Mouse (Mus musculus) forebrain, embryonic 10.5 days (tissue): ENCODE measurements at regions not wholly inside any gene's neighbourhood (a gene's known extent, or its start where the extent isn't known, plus 50 kb on each side); places are given as distances from the start of the nearest gene placed in this dataset.

Experiments used
- DNase-seq: peaks from one replicate; pipeline ENCODE4 v3.0.0-alpha.2; 2017; ENCODE audit warnings: low spot score; ENCODE audit errors: extremely low spot score
- H3K27ac ChIP-seq: fragments of 300-500 bp; sonication (generic); 2 replicates; pipeline ENCODE4 v1.5.1; 2016; ENCODE audit warnings: mild to moderate bottlenecking
- H3K27me3 ChIP-seq: fragments of 300-500 bp; sonication (generic); 2 replicates; pipeline ENCODE4 v1.6.1; 2016; ENCODE audit warnings: mild to moderate bottlenecking; ENCODE audit not compliant: poor library complexity, severe bottlenecking
- H3K36me3 ChIP-seq: fragments of 300-500 bp; sonication (generic); replicated peaks from 2 replicates; pipeline ENCODE4 v1.6.1; 2016; ENCODE audit warnings: mild to moderate bottlenecking, moderate library complexity
- H3K4me1 ChIP-seq: fragments of 300-500 bp; sonication (generic); 2 replicates; pipeline ENCODE4 v1.6.1; 2016
- H3K4me3 ChIP-seq: fragments of 300-500 bp; sonication (generic); 2 replicates; pipeline ENCODE4 v1.5.1; 2016; ENCODE audit warnings: mild to moderate bottlenecking, moderate library complexity
- H3K9me3 ChIP-seq: fragments of 300-500 bp; sonication (generic); 2 replicates; pipeline ENCODE4 v1.6.1; 2016; ENCODE audit warnings: mild to moderate bottlenecking, moderate library complexity
- WGBS: fragments of 180-500 bp; shearing (Covaris S2); methylation state at CpG from one replicate; pipeline ENCODE4 v1.1.7; 2016; 5-methylcytosine and 5-hydroxymethylcytosine counted together

DNA sequence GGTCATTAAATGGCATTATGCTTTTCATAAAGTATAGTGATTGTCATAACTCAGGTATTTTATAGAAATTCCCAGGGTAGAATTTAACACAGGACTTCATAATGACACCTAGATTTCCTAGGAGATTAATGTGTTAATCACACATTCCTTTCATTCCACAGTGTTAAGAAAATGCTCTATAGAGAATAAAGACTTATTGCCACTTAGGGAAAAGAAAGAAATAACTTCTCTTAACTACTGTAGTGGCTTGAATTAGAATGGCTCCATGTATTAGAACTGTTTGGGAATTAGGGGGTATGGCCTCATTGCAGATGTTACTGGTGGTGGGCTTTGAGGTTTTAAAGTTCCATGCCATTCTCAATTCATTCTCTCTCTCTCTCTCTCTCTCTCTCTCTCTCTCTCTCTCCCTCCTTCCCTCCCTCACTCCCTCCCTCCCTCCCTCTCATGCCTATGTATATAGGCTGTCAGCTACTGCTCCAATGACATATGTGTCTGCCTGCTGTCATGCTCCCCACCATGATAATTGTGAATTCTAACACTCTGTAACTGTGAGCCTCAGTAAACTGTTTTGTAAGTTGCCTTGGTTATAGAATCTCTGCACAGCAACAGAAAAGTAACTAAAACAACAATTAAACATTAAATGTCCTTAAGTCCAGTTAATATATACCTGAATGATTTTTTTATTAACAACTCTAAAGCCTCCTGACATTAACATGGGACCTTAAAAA is 425.1 kb upstream of the Depdc1a start:
- H3K27ac ChIP-seq, result no peak overlapping the region
- H3K4me3 ChIP-seq, result no peak overlapping the region
- no peaks in the 10 kb centered on the region for H3K4me1 ChIP-seq
- H3K27me3 ChIP-seq, result no peaks in the 10 kb centered on the region
- no peak for DNase-seq
- H3K36me3 ChIP-seq, result no peaks in the 10 kb centered on the region
- H3K9me3 ChIP-seq, result no peaks in the 10 kb centered on the region

DNA sequence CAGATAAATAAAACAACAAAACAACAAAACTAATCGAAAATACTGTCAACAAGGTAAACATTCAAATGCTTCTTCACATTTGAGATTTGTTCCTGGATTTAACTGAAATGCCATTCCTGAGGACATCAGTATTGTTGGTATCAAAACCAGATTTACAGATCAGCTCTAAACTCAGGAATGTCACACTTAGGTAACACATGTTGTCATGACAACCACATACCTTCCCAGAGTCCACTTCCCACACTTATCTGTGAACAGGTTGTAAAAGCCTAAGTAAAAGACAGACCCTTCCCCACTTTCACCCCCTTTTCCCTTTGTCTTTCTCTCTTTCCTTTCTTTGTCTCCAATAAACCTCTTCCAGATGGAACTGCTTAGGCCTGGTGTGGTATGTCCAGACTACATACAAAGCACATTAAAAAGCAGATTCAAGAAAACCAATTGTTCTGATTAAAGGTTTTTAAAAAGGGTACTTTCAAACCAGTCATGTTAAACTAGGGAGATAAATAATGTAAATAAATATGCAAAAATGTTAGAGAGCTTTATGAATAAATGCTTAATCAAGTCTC is 438.2 kb upstream of the Depdc1a start:
- Histone ChIP-seq H3K4me3 (no peak overlapping the region), H3K4me1 (peaks cover 11% of the 10 kb centered on the region), H3K27me3 (no peaks in the 10 kb centered on the region), H3K9me3 (no peaks in the 10 kb centered on the region), H3K27ac (no peak overlapping the region), H3K36me3 (no peaks in the 10 kb centered on the region)
- DNase-seq, result no peak
- 93% methylated on average over 1 of the region's 1 CpGs for WGBS

- Histone ChIP-seq H3K27me3 (no peaks in the 10 kb centered on the region), H3K36me3 (no peaks in the 10 kb centered on the region), H3K4me3 (no peak overlapping the region), H3K27ac (no peak overlapping the region), H3K4me1 (no peaks in the 10 kb centered on the region), H3K9me3 (no peaks in the 10 kb centered on the region)
- 66% methylated on average over 4 of the region's 4 CpGs for WGBS
- no peak for DNase-seq
Measured at GRCm38 (mm10) chr3:159034806-159035205, 460.4 kb upstream of the Depdc1a start.

GRCm38 (mm10) chr3:159031581-159031980 is 463.7 kb upstream of the Depdc1a start:
- no peak overlapping the region for H3K27ac ChIP-seq
- WGBS, result 86% methylated on average over 3 of the region's 3 CpGs
- H3K27me3 ChIP-seq, result no peaks in the 10 kb centered on the region
- no peak overlapping the region for H3K4me3 ChIP-seq
- no peaks in the 10 kb centered on the region for H3K9me3 ChIP-seq
- H3K36me3 ChIP-seq, result no peaks in the 10 kb centered on the region
- H3K4me1 ChIP-seq, result no peaks in the 10 kb centered on the region
- DNase-seq, result no peak

DNA sequence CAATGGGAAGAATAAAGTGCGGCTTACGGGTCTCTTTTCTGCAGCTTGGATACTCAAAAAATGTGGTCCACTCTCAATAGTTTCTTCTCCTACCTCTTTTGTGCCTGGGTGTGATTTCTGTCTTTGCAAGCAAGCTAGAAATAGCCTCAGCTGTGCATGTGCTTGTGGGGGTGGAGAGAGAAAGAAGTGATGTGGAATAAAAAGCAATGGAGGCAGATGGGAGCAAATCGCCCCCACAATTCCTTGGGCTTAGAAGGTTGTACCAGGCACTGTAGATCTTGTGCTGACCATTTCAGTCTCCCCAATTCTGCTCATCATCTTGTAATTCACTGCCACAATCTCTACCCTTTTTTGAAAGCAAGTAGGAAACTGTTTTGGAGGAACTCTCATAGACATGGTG is 464.6 kb upstream of the Depdc1a start:
- no peaks in the 10 kb centered on the region for H3K36me3 ChIP-seq
- DNase-seq, result no peak
- H3K9me3 ChIP-seq, result no peaks in the 10 kb centered on the region
- no peak overlapping the region for H3K27ac ChIP-seq
- no peaks in the 10 kb centered on the region for H3K4me1 ChIP-seq
- H3K4me3 ChIP-seq, result no peak overlapping the region
- 95% methylated on average over 3 of the region's 3 CpGs for WGBS
- H3K27me3 ChIP-seq, result no peaks in the 10 kb centered on the region

DNA sequence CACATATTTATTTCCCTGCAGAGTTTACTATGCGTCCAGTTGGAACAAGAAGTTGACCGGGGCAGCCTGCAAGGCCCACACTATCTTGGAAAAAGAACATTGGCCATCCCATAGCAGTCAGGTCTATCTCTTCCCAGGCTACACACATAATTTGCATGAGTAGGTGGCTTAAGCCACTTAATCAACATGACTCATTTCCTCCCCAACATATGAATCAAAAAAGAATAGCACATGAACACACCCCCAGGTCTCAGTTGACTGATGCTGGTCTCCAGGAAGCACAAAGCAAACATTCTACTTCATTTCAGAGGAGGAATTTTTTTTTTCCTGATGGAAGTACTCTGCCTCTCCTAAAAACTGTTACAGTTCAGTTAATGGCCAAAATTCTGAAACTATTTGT is 465.3 kb upstream of the Depdc1a start:
- H3K4me3 ChIP-seq, result no peak overlapping the region
- no peaks in the 10 kb centered on the region for H3K9me3 ChIP-seq
- no peak for DNase-seq
- H3K4me1 ChIP-seq, result no peaks in the 10 kb centered on the region
- no peaks in the 10 kb centered on the region for H3K27me3 ChIP-seq
- 89% methylated on average over 2 of the region's 2 CpGs for WGBS
- H3K27ac ChIP-seq, result no peak overlapping the region
- no peaks in the 10 kb centered on the region for H3K36me3 ChIP-seq

DNA sequence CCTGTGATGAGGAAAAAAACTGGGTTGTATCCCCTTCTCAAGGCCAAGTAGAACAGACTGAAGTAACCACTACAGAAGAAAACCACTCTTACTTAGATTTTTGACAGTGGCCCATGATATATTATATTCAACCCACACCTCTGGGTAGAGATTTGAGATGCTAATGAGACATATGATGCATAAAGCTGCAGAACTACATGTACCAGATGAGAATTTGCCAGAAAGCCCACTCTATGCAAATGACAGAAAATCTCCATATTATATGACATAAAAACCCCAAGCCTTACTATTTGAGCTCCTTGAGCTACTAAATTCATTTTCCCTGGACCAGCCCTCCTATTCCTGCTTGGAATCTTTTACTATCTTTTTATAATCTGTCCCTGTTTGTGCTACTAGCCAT is 458.4 kb upstream of the Lrrc7 start:
- DNase-seq, result no peak
- no peaks in the 10 kb centered on the region for H3K27me3 ChIP-seq
- no peak overlapping the region for H3K27ac ChIP-seq
- H3K4me1 ChIP-seq, result no peaks in the 10 kb centered on the region
- H3K9me3 ChIP-seq, result no peaks in the 10 kb centered on the region
- H3K4me3 ChIP-seq, result no peak overlapping the region
- H3K36me3 ChIP-seq, result no peaks in the 10 kb centered on the region

DNA sequence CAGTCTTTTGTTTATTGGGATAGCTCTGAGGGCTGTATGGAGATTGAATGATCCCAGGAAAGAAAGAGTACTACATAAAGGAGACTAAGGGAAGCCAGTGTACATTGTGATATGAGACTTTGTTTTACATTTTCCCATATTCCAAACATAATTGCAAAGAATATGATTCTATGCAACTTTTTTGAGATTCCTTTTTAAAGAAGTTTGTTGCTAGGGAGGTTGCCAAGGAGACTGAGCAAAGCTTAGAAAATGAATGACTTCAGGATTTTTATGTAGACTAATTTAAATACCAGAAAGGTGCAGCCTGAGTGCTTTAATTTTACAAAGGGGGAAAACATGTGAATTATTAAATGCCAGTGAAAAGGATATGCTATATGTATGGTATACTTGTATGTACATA is 455.2 kb upstream of the Lrrc7 start:
- Histone ChIP-seq H3K9me3 (no peaks in the 10 kb centered on the region), H3K4me3 (no peak overlapping the region), H3K27ac (no peak overlapping the region), H3K27me3 (peaks cover 24% of the 10 kb centered on the region), H3K36me3 (no peaks in the 10 kb centered on the region), H3K4me1 (no peaks in the 10 kb centered on the region)
- DNase-seq, result no peak

DNA sequence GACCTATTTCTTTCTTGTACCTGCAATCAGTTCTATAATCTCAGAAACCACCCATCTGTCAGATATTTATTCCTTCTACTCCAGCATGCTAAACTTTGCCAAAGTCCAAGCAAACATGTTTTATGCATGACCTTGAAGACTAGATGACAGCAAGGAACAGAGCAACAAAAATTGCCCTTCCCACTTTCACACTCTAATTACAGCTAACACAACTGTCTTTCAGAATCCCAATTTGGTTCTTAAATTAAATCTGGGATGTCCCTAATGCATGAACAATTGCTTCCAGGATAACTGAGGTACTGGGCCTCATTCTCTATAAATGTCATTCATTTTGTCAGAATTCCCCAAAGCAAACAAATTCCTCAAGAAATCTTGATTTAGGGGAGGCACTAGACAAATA is 454.4 kb upstream of the Lrrc7 start:
- Histone ChIP-seq H3K4me3 (no peak overlapping the region), H3K36me3 (no peaks in the 10 kb centered on the region), H3K9me3 (no peaks in the 10 kb centered on the region), H3K27ac (no peak overlapping the region), H3K27me3 (peaks cover 24% of the 10 kb centered on the region), H3K4me1 (peaks cover 5% of the 10 kb centered on the region)
- DNase-seq, result no peak

GRCm38 (mm10) chr3:159010954-159011638 is 449.1 kb upstream of the Lrrc7 start:
- 4% methylated on average over 1 of the region's 1 CpGs for WGBS
- Histone ChIP-seq H3K9me3 (no peaks in the 10 kb centered on the region), H3K27ac (no peak overlapping the region), H3K27me3 (peaks cover 62% of the 10 kb centered on the region), H3K36me3 (no peaks in the 10 kb centered on the region), H3K4me1 (peaks cover 16% of the 10 kb centered on the region), H3K4me3 (no peak overlapping the region)
- DNase-seq, result peak; percentile 31

GRCm38 (mm10) chr3:159004013-159004412 is 442.0 kb upstream of the Lrrc7 start:
- DNase-seq, result no peak
- Histone ChIP-seq H3K9me3 (no peaks in the 10 kb centered on the region), H3K4me3 (no peak overlapping the region), H3K27ac (no peak overlapping the region), H3K4me1 (no peaks in the 10 kb centered on the region), H3K36me3 (no peaks in the 10 kb centered on the region), H3K27me3 (peaks cover 56% of the 10 kb centered on the region)
- WGBS, result 16% methylated on average over 1 of the region's 1 CpGs

DNA sequence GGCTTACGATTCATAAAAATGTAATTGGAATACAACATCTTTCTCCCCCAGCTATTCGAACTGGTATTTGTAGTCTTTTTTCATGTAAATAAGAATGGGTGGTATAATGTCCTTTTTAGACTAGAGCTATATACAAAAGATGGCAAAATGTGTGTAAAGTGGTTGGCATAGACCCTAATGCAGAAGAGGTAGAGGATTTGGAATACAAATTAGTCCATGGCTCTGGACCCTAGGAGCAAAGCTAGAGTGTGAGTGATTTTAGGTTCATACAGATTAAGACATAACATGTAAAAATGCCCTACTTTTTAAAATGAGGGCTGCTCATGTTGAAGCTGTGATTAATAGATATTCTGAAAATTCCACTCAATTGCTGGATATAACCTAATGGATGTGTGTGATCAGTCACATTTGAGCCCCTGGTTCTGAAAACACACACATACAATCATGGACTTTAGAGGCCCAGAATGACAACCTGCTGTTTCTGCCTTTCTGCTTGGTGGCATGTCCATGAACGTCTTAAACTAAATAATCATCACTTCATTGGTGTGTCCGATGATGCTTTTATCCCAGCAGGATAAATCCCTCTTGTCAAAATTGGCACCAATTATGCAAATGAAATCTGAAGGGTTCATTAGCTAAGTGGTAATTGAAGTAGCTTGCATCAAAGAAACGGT is 423.6 kb upstream of the Lrrc7 start:
- Histone ChIP-seq H3K27ac (no peak overlapping the region), H3K27me3 (no peaks in the 10 kb centered on the region), H3K9me3 (no peaks in the 10 kb centered on the region), H3K4me3 (no peak overlapping the region), H3K36me3 (no peaks in the 10 kb centered on the region), H3K4me1 (peaks cover 5% of the 10 kb centered on the region; the same call in 1 of the 2 replicates)
- DNase-seq, result no peak
- 68% methylated on average over 5 of the region's 5 CpGs for WGBS

DNA sequence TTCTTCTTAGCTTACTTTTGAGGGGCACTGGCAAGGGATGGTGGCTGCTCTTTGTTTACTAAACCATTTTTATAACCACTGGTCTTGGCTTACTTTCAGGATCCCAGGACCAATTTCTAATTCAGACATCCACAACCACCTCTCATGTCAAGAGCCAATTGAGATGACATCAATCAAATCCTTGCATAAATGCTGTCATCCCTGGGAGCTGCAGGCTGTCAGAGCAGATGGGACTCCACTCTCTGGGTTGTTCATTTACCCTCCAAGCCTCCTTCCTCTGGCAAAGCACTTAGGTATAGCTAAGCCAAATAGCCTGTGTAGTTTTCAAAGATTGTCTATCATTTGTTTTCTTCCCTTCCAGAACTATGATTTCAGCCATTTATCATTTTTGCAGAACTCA is 385.0 kb upstream of the Lrrc7 start:
- Histone ChIP-seq H3K4me3 (no peak overlapping the region), H3K4me1 (no peaks in the 10 kb centered on the region), H3K27me3 (no peaks in the 10 kb centered on the region), H3K36me3 (no peaks in the 10 kb centered on the region), H3K27ac (no peak overlapping the region), H3K9me3 (peaks cover 6% of the 10 kb centered on the region; the same call in 1 of the 2 replicates)
- no peak for DNase-seq
